Mouse (Mus musculus): ENCODE results near the gene Arhgef5. TPM values are rescaled to one million over a fixed set of nuclear protein-coding genes. Genes with fewer than 3 reads are reported as not detected.

Gene Arhgef5
- total RNA-seq, 2 experiments from 2014 or later = 2.6 to 3.4 TPM

- intact Hi-C loops (cut with DNase I) = no loop called here
- DNase-seq (ENCODE audit: low spot score in 2 of 2) = peak; percentile 9 to 20
Observed at GRCm38 (mm10) chr6:43310071-43310470, 44.7 kb downstream of the Arhgef5 start.

- intact Hi-C loops (cut with DNase I) = no loop called here
Observed at GRCm38 (mm10) chr6:43312546-43312945, 47.2 kb downstream of the Arhgef5 start.

GRCm38 (mm10) chr6:43312961-43313656 is 47.7 kb downstream of the Arhgef5 start:
- DNase-seq (ENCODE audit: low spot score in 2 of 2) = no peak
- intact Hi-C loops (cut with DNase I) = no loop called here

More at GRCm38 (mm10) chr6:43312546-43312945, 47.2 kb downstream of the Arhgef5 start:
- no peak for DNase-seq (ENCODE audit: low spot score in 2 of 2)

- no peak for DNase-seq (ENCODE audit: low spot score in 2 of 2)
- intact Hi-C loops (cut with DNase I) = loop anchor here (10.0 kb wide), 1 partner anchor 79 kb away; no protein-coding TSS in a partner anchor
Observed at GRCm38 (mm10) chr6:43333479-43333878, 68.1 kb downstream of the Arhgef5 start.

- intact Hi-C loops (cut with DNase I) = loop anchor here (10.0 kb wide), 1 partner anchor 81 kb away; no protein-coding TSS in a partner anchor
- DNase-seq (ENCODE audit: low spot score in 2 of 2) = peak; percentile 28 to 39
Observed at GRCm38 (mm10) chr6:43335619-43336234, 70.3 kb downstream of the Arhgef5 start.

GRCm38 (mm10) chr6:43337491-43337961 is 72.1 kb downstream of the Arhgef5 start:
- no peak for DNase-seq (ENCODE audit: low spot score in 2 of 2)
- intact Hi-C loops (cut with DNase I) = loop anchor here (10.0 kb wide), 1 partner anchor 83 kb away; no protein-coding TSS in a partner anchor

- DNase-seq (ENCODE audit: low spot score in 2 of 2) = no peak
- intact Hi-C loops (cut with DNase I) = loop anchor here (10.0 kb wide), 1 partner anchor 84 kb away; no protein-coding TSS in a partner anchor
Observed at GRCm38 (mm10) chr6:43338804-43339203, 73.4 kb downstream of the Arhgef5 start.

Other genes with a start within 250 kb of the Arhgef5 start
- not detected for gene Olfr441, start 159.2 kb upstream of the Arhgef5 start, total RNA-seq (2021)
- gene Olfr237-ps1, start 119.0 kb upstream of the Arhgef5 start, total RNA-seq (2021) = not detected
- gene Olfr437, start 102.3 kb upstream of the Arhgef5 start, total RNA-seq (2021) = not detected
- gene Olfr13, start 93.4 kb upstream of the Arhgef5 start, total RNA-seq (2021) = not detected
- gene Olfr435, start 68.4 kb upstream of the Arhgef5 start, total RNA-seq (2021) = not detected
- not detected for gene Olfr434, start 52.6 kb upstream of the Arhgef5 start, total RNA-seq (2021)
- not detected for gene Olfr47, start 34.1 kb upstream of the Arhgef5 start, total RNA-seq (2021)
- gene Nobox, start 44.0 kb downstream of the Arhgef5 start, total RNA-seq (2021) = not detected